Mouse (Mus musculus): ENCODE measurements around the gene Rag1. TPM values are rescaled to one million over a fixed set of nuclear protein-coding genes. Genes with fewer than 3 reads are reported as not detected.
A peak's percentile ranks its signal among the peaks of the same experiment; 100 is the strongest.

The Rag1 gene
- polyA plus RNA-seq, 1 experiment = not detected

DNA sequence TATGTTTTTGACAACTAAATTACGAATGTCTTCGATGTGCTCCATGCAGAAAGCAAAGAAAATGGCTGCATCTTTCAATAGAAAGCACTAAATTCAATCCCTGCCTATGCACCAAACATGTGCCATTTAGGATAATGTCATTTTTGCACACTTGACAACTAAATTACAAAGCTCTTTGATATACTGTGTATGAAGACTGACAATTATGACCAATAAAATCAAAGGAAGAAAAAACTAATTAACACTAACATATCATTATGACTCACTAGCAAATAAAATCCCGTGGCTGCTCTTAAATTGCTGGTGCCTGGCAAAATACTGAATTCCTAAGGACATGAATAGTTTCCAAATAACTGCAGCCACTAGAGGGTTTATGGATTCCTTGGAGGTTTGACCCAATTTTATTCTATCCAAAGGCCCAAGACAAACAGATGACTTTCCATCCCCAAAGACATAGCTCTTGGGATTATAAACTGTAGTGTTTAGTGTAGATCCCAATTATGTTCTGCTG is 9.4 kb downstream of the Rag1 start:
- Histone ChIP-seq H3K4me3 (ENCODE audit: insufficient read depth, low read length) (no peak overlapping the region), H3K27ac (ENCODE audit: insufficient read depth, low read length) (no peak overlapping the region), H3K4me1 (ENCODE audit: control insufficient read depth, insufficient read depth, low read length) (no peaks in the 10 kb centered on the region)
- TF ChIP-seq CTCF (IDR thresholded peaks at IDR 0.05; ENCODE audit: borderline replicate concordance, insufficient read depth, low read length) (no peak), POLR2A (IDR thresholded peaks at IDR 0.05; ENCODE audit: low read depth, low read length) (no peak)

DNA sequence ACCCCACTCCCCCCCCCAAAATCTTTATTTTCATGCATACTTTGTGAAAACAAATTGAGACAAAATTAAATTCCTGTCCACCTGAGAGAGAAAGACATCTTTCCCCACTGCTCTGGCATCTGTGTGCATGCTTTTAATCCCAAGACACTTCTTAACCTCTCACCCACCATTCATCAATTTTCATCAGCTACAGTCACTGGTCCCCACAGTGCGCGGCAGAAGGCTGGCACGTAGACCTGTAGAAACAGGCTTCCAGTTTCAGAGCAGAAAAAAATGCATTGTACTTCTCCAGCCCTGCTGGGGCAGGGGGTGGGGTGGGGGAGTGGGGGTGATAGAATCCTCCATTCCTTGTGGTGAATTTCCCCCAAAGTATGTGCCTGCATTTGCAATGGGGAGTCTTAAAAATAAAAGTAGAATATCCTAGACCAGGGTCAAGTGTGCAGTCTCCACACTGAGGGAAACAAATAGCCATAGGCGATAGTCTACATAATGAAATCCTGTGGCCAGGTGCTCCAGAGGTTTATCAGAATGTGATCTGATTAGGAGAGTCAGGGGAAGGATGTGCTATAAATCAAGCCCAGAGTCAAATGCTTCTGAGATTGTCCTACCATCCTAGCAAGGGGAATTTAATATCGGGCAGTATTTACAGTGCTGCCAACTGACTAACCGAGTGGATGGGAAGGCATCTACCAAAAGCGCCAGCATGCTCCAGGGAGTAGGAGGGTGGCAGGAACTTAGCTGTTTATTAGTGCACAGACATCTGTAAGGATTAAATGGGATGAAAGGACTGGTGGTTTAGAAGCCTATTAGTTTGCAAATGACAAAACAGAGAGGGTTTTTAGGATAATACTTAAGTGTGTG is 10.1 kb downstream of the Rag1 start:
- Histone ChIP-seq H3K4me1 (ENCODE audit: control insufficient read depth, insufficient read depth, low read length) (no peaks in the 10 kb centered on the region), H3K27ac (ENCODE audit: insufficient read depth, low read length) (no peak overlapping the region), H3K4me3 (ENCODE audit: insufficient read depth, low read length) (no peak overlapping the region)
- TF ChIP-seq POLR2A (IDR thresholded peaks at IDR 0.05; ENCODE audit: low read depth, low read length) (no peak), CTCF (IDR thresholded peaks at IDR 0.05; ENCODE audit: borderline replicate concordance, insufficient read depth, low read length) (no peak)

DNA sequence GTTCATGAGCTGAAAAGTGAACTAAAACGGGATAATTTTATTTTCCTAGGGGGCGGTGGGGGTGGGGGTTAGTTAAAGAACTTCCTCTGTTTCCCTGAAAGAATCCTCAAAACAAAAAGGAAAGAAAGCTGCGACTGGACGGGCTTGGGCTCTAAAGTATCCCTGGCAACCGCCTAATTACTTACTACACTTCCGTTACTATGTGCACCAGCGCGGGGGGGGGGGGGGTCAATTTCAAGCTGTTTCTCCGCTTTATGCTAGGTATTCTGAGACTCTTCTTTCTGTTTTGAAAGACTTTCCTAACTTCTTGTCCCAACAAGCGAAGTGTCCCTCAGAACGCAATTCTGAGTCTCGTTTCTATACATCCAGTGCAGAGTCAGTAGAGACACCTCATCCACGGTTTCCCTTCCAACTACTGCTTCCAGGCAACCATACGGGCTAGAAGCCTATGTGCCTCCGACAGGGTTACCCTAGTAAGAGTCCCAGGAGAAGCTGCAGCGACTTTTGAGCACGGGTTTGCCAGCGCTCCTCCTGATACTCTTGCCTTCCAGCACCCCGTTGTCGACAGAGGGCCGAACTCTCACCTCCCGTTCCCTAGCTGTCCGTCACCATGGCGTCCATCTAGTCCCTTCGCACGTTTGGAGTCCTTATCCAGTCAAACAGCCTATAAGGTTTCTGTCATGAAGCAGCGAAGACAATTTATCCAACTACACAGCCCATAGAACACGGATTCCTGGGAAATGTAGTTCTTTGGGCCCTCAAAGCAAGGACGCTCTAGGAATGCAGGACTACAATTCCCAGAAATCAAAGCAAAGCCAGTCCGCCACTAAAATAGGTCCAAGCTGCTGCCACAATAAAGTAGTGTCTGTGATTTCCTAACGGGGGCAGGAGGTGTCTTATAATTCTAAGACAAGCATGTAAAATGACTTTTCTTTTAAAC is 20.7 kb downstream of the Rag1 start:
- peak overlapping the region; percentile 58 for H3K4me3 ChIP-seq (ENCODE audit: insufficient read depth, low read length)
- H3K4me1 ChIP-seq (ENCODE audit: control insufficient read depth, insufficient read depth, low read length) = no peaks in the 10 kb centered on the region
- peak overlapping the region; percentile 8 for H3K27ac ChIP-seq (ENCODE audit: insufficient read depth, low read length)
- TF ChIP-seq CTCF (IDR thresholded peaks at IDR 0.05; ENCODE audit: borderline replicate concordance, insufficient read depth, low read length) = no peak
- peak; percentile 89 for TF ChIP-seq POLR2A (IDR thresholded peaks at IDR 0.05; ENCODE audit: low read depth, low read length)

DNA sequence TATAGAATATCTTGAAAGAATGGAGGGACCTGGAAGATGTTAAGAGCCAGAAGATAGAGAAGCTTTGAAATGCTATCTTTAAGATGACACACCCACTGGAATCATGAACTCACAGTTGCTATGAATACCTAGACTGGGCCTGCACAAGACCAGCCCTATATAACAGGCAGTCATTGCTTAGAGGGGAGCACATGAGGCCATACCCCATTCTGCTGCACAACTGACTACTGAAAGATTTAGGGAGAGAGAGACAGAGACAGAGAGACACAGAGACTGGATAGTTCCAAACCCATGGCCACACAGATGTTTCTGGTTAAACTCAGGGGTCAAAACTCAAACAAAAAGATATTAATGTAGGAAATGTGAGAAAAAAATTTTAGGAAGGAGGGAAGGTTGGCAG is 22.1 kb downstream of the Rag1 start:
- H3K4me1 ChIP-seq (ENCODE audit: control insufficient read depth, insufficient read depth, low read length) = no peaks in the 10 kb centered on the region
- H3K4me3 ChIP-seq (ENCODE audit: insufficient read depth, low read length) = no peak overlapping the region
- TF ChIP-seq CTCF (IDR thresholded peaks at IDR 0.05; ENCODE audit: borderline replicate concordance, insufficient read depth, low read length) = no peak
- TF ChIP-seq POLR2A (IDR thresholded peaks at IDR 0.05; ENCODE audit: low read depth, low read length) = no peak
- no peak overlapping the region for H3K27ac ChIP-seq (ENCODE audit: insufficient read depth, low read length)

DNA sequence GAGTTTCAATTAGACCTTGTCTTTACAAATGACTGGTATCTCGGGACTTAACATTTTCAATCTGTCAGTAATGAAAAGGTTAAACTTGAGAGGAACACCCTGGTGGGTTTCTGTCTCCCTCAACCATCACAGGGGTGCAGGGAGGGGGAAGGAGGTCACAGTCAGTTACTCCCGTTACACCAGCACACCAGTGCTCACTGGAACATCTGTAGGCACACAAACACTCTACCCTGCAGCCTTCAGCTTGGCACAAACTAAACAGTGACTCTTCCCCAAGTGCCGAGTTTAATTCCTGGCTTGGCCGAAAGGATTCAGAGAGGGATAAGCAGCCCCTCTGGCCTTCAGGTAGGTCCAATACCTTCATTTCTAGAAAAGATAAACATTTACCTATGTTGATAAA is 24.8 kb downstream of the Rag1 start, which contains the start of gene Rag2:
TSS of gene Rag2 (plus strand) at position 193 of the 400 bp plus-strand sequence.
- Histone ChIP-seq H3K4me1 (ENCODE audit: control insufficient read depth, insufficient read depth, low read length) (no peaks in the 10 kb centered on the region), H3K4me3 (ENCODE audit: insufficient read depth, low read length) (no peak within 1 kb of the TSS), H3K27ac (ENCODE audit: insufficient read depth, low read length) (no peak within 1 kb of the TSS)
- no peak for TF ChIP-seq POLR2A (IDR thresholded peaks at IDR 0.05; ENCODE audit: low read depth, low read length)
- no peak for TF ChIP-seq CTCF (IDR thresholded peaks at IDR 0.05; ENCODE audit: borderline replicate concordance, insufficient read depth, low read length)

DNA sequence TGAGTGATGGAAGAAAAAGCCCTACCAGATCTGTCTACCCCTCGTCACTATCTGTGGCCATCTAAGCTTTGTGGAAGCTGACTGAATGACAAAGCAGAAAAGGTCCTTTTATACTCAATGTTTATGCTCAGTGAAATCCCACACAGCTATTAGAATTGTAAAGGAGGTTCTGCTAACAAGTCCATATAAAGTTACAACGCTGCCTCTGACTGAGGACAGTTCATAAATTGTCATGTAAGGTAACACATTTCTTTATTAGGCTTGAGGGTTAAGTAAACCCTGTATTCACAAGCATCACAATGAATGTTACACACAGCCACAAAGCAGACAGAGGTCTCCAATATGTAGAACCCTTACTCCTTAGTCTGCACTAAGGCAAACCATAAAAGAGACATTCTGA is 25.3 kb downstream of the Rag1 start:
- no peaks in the 10 kb centered on the region for H3K4me1 ChIP-seq (ENCODE audit: control insufficient read depth, insufficient read depth, low read length)
- H3K27ac ChIP-seq (ENCODE audit: insufficient read depth, low read length) = no peak overlapping the region
- no peak overlapping the region for H3K4me3 ChIP-seq (ENCODE audit: insufficient read depth, low read length)
- TF ChIP-seq POLR2A (IDR thresholded peaks at IDR 0.05; ENCODE audit: low read depth, low read length) (no peak), CTCF (IDR thresholded peaks at IDR 0.05; ENCODE audit: borderline replicate concordance, insufficient read depth, low read length) (no peak)

DNA sequence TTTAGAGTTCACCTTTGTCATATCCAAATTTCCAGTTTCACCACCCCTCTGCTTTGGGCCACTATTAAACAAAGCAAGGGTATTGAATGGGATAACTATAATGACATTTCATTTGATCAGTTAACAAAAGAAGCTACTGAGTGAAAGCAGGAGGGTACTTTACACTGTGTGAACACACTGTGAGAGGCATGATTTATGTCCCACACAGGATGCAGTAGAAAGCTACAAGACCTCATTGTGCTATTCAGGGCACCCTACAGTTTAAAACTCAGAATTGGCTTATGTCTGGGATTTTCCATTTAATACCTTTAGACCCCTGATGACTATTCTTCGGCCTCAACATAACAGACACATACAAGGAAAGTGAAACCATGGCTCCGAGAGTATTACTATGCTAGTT is 26.3 kb downstream of the Rag1 start:
- TF ChIP-seq CTCF (IDR thresholded peaks at IDR 0.05; ENCODE audit: borderline replicate concordance, insufficient read depth, low read length) = no peak
- no peak for TF ChIP-seq POLR2A (IDR thresholded peaks at IDR 0.05; ENCODE audit: low read depth, low read length)
- H3K27ac ChIP-seq (ENCODE audit: insufficient read depth, low read length) = no peak overlapping the region
- no peaks in the 10 kb centered on the region for H3K4me1 ChIP-seq (ENCODE audit: control insufficient read depth, insufficient read depth, low read length)
- H3K4me3 ChIP-seq (ENCODE audit: insufficient read depth, low read length) = no peak overlapping the region

DNA sequence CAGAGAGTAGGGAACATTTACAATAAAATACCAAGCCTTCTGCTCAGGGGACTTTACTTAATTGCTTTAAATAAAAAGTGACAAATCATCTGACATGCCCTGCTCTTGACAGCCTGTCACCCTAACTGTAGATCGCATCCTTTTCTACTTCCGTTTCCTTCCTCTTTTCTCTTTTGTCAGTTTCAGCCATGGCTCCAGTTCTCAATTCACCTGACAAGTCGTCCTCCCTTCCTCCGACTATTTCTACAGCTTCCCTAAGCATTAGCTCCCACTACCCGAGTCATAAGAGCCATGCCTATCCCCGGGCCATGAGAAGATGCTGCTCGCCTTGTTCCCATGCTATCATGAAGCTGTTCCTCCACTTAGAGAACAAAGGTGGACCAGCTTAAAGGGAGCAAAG is 27.7 kb downstream of the Rag1 start:
- H3K4me1 ChIP-seq (ENCODE audit: control insufficient read depth, insufficient read depth, low read length) = no peaks in the 10 kb centered on the region
- no peak overlapping the region for H3K4me3 ChIP-seq (ENCODE audit: insufficient read depth, low read length)
- TF ChIP-seq CTCF (IDR thresholded peaks at IDR 0.05; ENCODE audit: borderline replicate concordance, insufficient read depth, low read length) = no peak
- TF ChIP-seq POLR2A (IDR thresholded peaks at IDR 0.05; ENCODE audit: low read depth, low read length) = no peak
- no peak overlapping the region for H3K27ac ChIP-seq (ENCODE audit: insufficient read depth, low read length)

DNA sequence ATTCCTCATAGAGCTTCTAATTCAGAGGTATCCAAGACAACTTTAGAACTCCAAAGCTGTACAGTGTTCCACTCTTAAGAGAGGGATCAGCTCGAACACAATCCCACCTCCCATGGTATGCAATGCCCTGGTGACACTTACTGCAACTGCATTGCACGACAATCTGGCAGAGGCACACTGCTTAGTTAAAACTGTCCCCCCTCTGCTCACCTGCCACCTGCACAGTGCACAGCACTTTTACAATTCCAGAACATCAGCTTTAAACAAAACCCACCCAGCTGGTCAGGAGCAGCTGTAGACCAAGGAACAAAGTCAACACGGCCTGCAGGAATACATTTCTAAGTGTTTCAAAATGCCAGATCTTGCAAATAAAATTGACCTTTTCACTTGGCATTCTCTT is 28.4 kb downstream of the Rag1 start:
- no peak overlapping the region for H3K4me3 ChIP-seq (ENCODE audit: insufficient read depth, low read length)
- H3K27ac ChIP-seq (ENCODE audit: insufficient read depth, low read length) = no peak overlapping the region
- no peak for TF ChIP-seq POLR2A (IDR thresholded peaks at IDR 0.05; ENCODE audit: low read depth, low read length)
- TF ChIP-seq CTCF (IDR thresholded peaks at IDR 0.05; ENCODE audit: borderline replicate concordance, insufficient read depth, low read length) = no peak
- no peaks in the 10 kb centered on the region for H3K4me1 ChIP-seq (ENCODE audit: control insufficient read depth, insufficient read depth, low read length)

Data from embryonic fibroblast, embryonic 13.5 days (primary cell).